In genomic region chr19:46516667-46517528, GRCm38 (mm10) we compare ENCODE assay signal across 10 mouse cellular contexts. TPM values are rescaled to one million over a fixed set of nuclear protein-coding genes. Genes with fewer than 3 reads are reported as not detected.
DNase-seq lines count a peak whose midpoint lies in the region; ATAC-seq and TF ChIP-seq lines count a peak whose summit lies in the region.
"Had no signal": no experiment of that assay in that cellular context is flagged by ENCODE, and none has a peak within 500 bp of the region (broad histone marks: within the 10 kb centered on the region; RNA-seq: fewer than 3 reads in every experiment).

No protein-coding gene starts in this region.

- no peaks in the 10 kb centered on the region for H3K27me3 ChIP-seq in intestine, embryonic 15.5 days (replicated peaks)
- no peaks in the 10 kb centered on the region for H3K27me3 ChIP-seq in intestine, postnatal 0 days (replicated peaks; ENCODE audit: control insufficient read depth, insufficient read depth, low read length)
- H3K27me3 ChIP-seq in ES-Bruce4 (ENCODE audit: control insufficient read depth, insufficient read depth, low read length, poor library complexity, severe bottlenecking), result no peaks in the 10 kb centered on the region
- no peaks in the 10 kb centered on the region for H3K27me3 ChIP-seq in forebrain, postnatal 0 days (ENCODE audit: insufficient read depth, low read length)
- no peaks in the 10 kb centered on the region for H3K27me3 ChIP-seq in midbrain, embryonic 15.5 days (replicated peaks)

- no peak for ATAC-seq in intestine, embryonic 15.5 days
- no peak for ATAC-seq in intestine, postnatal 0 days
- no peak for ATAC-seq in forebrain, postnatal 0 days
- no peak for ATAC-seq in midbrain, embryonic 15.5 days (replicated peaks)

- intact Hi-C loops in heart, postnatal 10 days (cut with DNase I), result no loop called here

- H3K4me3 ChIP-seq in intestine, embryonic 15.5 days (replicated peaks), result no peak overlapping the region
- no peak overlapping the region for H3K4me3 ChIP-seq in intestine, postnatal 0 days (ENCODE audit: low read depth, low read length)
- H3K4me3 ChIP-seq in ES-Bruce4 (ENCODE audit: low read depth, low read length), result no peak overlapping the region
- no peak overlapping the region for H3K4me3 ChIP-seq in forebrain, postnatal 0 days (ENCODE audit: low read depth, low read length)
- H3K4me3 ChIP-seq in midbrain, embryonic 15.5 days, result no peak overlapping the region
- H3K4me3 ChIP-seq: left cerebral cortex, adult 2 months had no signal

- TF ChIP-seq EP300 in ES-Bruce4 (IDR thresholded peaks at IDR 0.05; ENCODE audit: insufficient read depth, low read depth, low read length), result no peak

- H3K4me1 ChIP-seq in intestine, embryonic 15.5 days (replicated peaks), result peaks cover 32% of the 10 kb centered on the region
- peaks cover 6% of the 10 kb centered on the region; the same call in 1 of the 2 replicates for H3K4me1 ChIP-seq in intestine, postnatal 0 days (replicated peaks; ENCODE audit: control insufficient read depth, insufficient read depth, low read length)
- H3K4me1 ChIP-seq in ES-Bruce4 (ENCODE audit: control insufficient read depth, insufficient read depth, low read length), result peaks cover 10% of the 10 kb centered on the region
- H3K4me1 ChIP-seq in forebrain, postnatal 0 days (ENCODE audit: insufficient read depth), result no peaks in the 10 kb centered on the region; the same call in 1 of the 2 replicates
- peaks cover 18% of the 10 kb centered on the region for H3K4me1 ChIP-seq in midbrain, embryonic 15.5 days

- H3K36me3 ChIP-seq in intestine, embryonic 15.5 days, result peaks cover 31% of the 10 kb centered on the region
- H3K36me3 ChIP-seq in intestine, postnatal 0 days (ENCODE audit: control insufficient read depth, insufficient read depth), result peaks cover 44% of the 10 kb centered on the region
- peaks cover 15% of the 10 kb centered on the region for H3K36me3 ChIP-seq in ES-Bruce4 (ENCODE audit: control insufficient read depth, insufficient read depth, low read length, poor library complexity, severe bottlenecking)
- peaks cover 46% of the 10 kb centered on the region for H3K36me3 ChIP-seq in forebrain, postnatal 0 days (ENCODE audit: insufficient read depth)
- peaks cover 30% of the 10 kb centered on the region for H3K36me3 ChIP-seq in midbrain, embryonic 15.5 days (replicated peaks)

- DNase-seq in forebrain, postnatal 0 days, result no peak
- no peak for DNase-seq in ovary, postnatal 36 days (ENCODE audit: low spot score)
- DNase-seq in heart, postnatal 10 days, result no peak
- DNase-seq in left cerebral cortex, adult 8-10 months (ENCODE audit: low spot score in 2 of 2), result no peak
- DNase-seq: cerebellum, adult 11 months had no signal

- WGBS in intestine, embryonic 15.5 days, result 55% methylated on average over 3 of the region's 3 CpGs
- 60% methylated on average over 3 of the region's 3 CpGs for WGBS in intestine, postnatal 0 days
- 51% methylated on average over 3 of the region's 3 CpGs for WGBS in forebrain, postnatal 0 days
- WGBS in midbrain, embryonic 15.5 days, result 47% methylated on average over 3 of the region's 3 CpGs

- TF ChIP-seq POLR2A in ES-Bruce4 (IDR thresholded peaks at IDR 0.05; ENCODE audit: insufficient read depth, low read length), result no peak

- no peak overlapping the region for H3K9ac ChIP-seq in intestine, embryonic 15.5 days
- no peak overlapping the region for H3K9ac ChIP-seq in intestine, postnatal 0 days (ENCODE audit: low read depth, low read length)
- H3K9ac ChIP-seq in ES-Bruce4 (ENCODE audit: low read depth, poor library complexity, severe bottlenecking), result no peak overlapping the region
- H3K9ac ChIP-seq in forebrain, postnatal 0 days, result no peak overlapping the region
- H3K9ac ChIP-seq in midbrain, embryonic 15.5 days, result no peak overlapping the region

- no peaks in the 10 kb centered on the region for H3K9me3 ChIP-seq in intestine, embryonic 15.5 days
- no peaks in the 10 kb centered on the region for H3K9me3 ChIP-seq in intestine, postnatal 0 days (ENCODE audit: control insufficient read depth)
- no peaks in the 10 kb centered on the region for H3K9me3 ChIP-seq in ES-Bruce4 (replicated peaks; ENCODE audit: control insufficient read depth, insufficient read depth, low read length, poor library complexity, severe bottlenecking)
- no peaks in the 10 kb centered on the region for H3K9me3 ChIP-seq in forebrain, postnatal 0 days (ENCODE audit: low read length)
- no peaks in the 10 kb centered on the region for H3K9me3 ChIP-seq in midbrain, embryonic 15.5 days

- no peak for TF ChIP-seq CTCF in intestine, postnatal 0 days (IDR thresholded peaks at IDR 0.05; ENCODE audit: low read depth)
- TF ChIP-seq CTCF in ES-Bruce4 (IDR thresholded peaks at IDR 0.05; ENCODE audit: low read depth, low read length), result no peak
- no peak for TF ChIP-seq CTCF in forebrain, postnatal 0 days (IDR thresholded peaks at IDR 0.05; ENCODE audit: low read depth)

- 0 out of 2 replicates have a peak overlapping the region, but pooled peaks have one; percentile 5 for H3K27ac ChIP-seq in intestine, embryonic 15.5 days
- H3K27ac ChIP-seq in intestine, postnatal 0 days (ENCODE audit: low read depth, low read length), result no peak overlapping the region
- peak overlapping the region; percentile 5 for H3K27ac ChIP-seq in ES-Bruce4 (ENCODE audit: insufficient read depth, low read length)
- peak overlapping the region; percentile 45; the same call in 1 of the 2 replicates for H3K27ac ChIP-seq in forebrain, postnatal 0 days (ENCODE audit: low read depth, low read length)
- 0 out of 2 replicates have a peak overlapping the region, but pooled peaks have one; percentile 24 for H3K27ac ChIP-seq in midbrain, embryonic 15.5 days
- H3K27ac ChIP-seq: left cerebral cortex, adult 2 months had no signal

- no peak overlapping the region for H3K4me2 ChIP-seq in intestine, embryonic 15.5 days (replicated peaks)
- H3K4me2 ChIP-seq in intestine, postnatal 0 days (replicated peaks; ENCODE audit: low read depth), result no peak overlapping the region
- H3K4me2 ChIP-seq in forebrain, postnatal 0 days (ENCODE audit: low read depth), result no peak overlapping the region
- no peak overlapping the region for H3K4me2 ChIP-seq in midbrain, embryonic 15.5 days

RNA-seq across cellular contexts. Expression of gene Trim8, which starts 15.4 kb away (rescaled TPM):
- 16.4 and 17.3 TPM in 2 replicates for polyA plus RNA-seq in intestine, embryonic 15.5 days (2015; fragmentation: Nextera tagmentation; extraction: Ambion mirVana)
- polyA plus RNA-seq in intestine, postnatal 0 days (2015; fragmentation: Nextera tagmentation; extraction: Ambion mirVana), result 16.7 and 17.1 TPM in 2 replicates
- 14.2 and 16.3 TPM in 2 replicates for polyA plus RNA-seq in ES-Bruce4 (2011; ENCODE audit: insufficient read depth, insufficient read length, low read depth, missing spikeins)
- total RNA-seq in forebrain, postnatal 0 days (2014; rRNA removed), result 68.6 and 76.5 TPM in 2 replicates
- polyA plus RNA-seq in forebrain, postnatal 0 days (2015; fragmentation: Nextera tagmentation; extraction: Ambion mirVana), result 25.9 and 28.2 TPM in 2 replicates
- polyA plus RNA-seq in midbrain, embryonic 15.5 days (2015; fragmentation: Nextera tagmentation; extraction: Ambion mirVana), result 29.9 and 30.5 TPM in 2 replicates
- 10 to 100 TPM; 49.9 to 50.6 TPM for total RNA-seq in heart, postnatal 10 days (2021)
- 100 to 1,000 TPM; 103 to 108 (median 104) TPM for total RNA-seq in left cerebral cortex, adult 8-10 months (2022)

RNA-seq across cellular contexts. Expression of gene Arl3, which starts 56.1 kb away (rescaled TPM):
- 69.9 and 72.4 TPM in 2 replicates for polyA plus RNA-seq in intestine, embryonic 15.5 days (2015; fragmentation: Nextera tagmentation; extraction: Ambion mirVana)
- 21.1 and 25.6 TPM in 2 replicates for polyA plus RNA-seq in intestine, postnatal 0 days (2015; fragmentation: Nextera tagmentation; extraction: Ambion mirVana)
- 91.4 and 95.8 TPM in 2 replicates for polyA plus RNA-seq in ES-Bruce4 (2011; ENCODE audit: insufficient read depth, insufficient read length, low read depth, missing spikeins)
- 98.1 and 138 TPM in 2 replicates for total RNA-seq in forebrain, postnatal 0 days (2014; rRNA removed)
- polyA plus RNA-seq in forebrain, postnatal 0 days (2015; fragmentation: Nextera tagmentation; extraction: Ambion mirVana), result 184 and 202 TPM in 2 replicates
- polyA plus RNA-seq in midbrain, embryonic 15.5 days (2015; fragmentation: Nextera tagmentation; extraction: Ambion mirVana), result 209 and 210 TPM in 2 replicates
- total RNA-seq in heart, postnatal 10 days (2021), result 10 to 100 TPM; 32.8 to 33.6 TPM
- 100 to 1,000 TPM in 3 of 4 experiments, 10 to 100 TPM in 1; 94.2 to 133 (median 116) TPM for total RNA-seq in left cerebral cortex, adult 8-10 months (2022)

RNA-seq across cellular contexts. Expression of gene Sfxn2, which starts 56.3 kb away (rescaled TPM):
- 18.2 and 20.5 TPM in 2 replicates for polyA plus RNA-seq in intestine, embryonic 15.5 days (2015; fragmentation: Nextera tagmentation; extraction: Ambion mirVana)
- polyA plus RNA-seq in intestine, postnatal 0 days (2015; fragmentation: Nextera tagmentation; extraction: Ambion mirVana), result 5.2 and 6.2 TPM in 2 replicates
- polyA plus RNA-seq in ES-Bruce4 (2011; ENCODE audit: insufficient read depth, insufficient read length, low read depth, missing spikeins), result 6.0 and 7.3 TPM in 2 replicates
- total RNA-seq in forebrain, postnatal 0 days (2014; rRNA removed), result 8.0 and 12.6 TPM in 2 replicates
- 8.2 and 10.6 TPM in 2 replicates for polyA plus RNA-seq in forebrain, postnatal 0 days (2015; fragmentation: Nextera tagmentation; extraction: Ambion mirVana)
- 10.5 and 11.7 TPM in 2 replicates for polyA plus RNA-seq in midbrain, embryonic 15.5 days (2015; fragmentation: Nextera tagmentation; extraction: Ambion mirVana)
- total RNA-seq in heart, postnatal 10 days (2021), result 1 to 10 TPM; 3.0 to 3.8 TPM
- 1 to 10 TPM; 4.3 to 5.6 (median 4.8) TPM for total RNA-seq in left cerebral cortex, adult 8-10 months (2022)
